Mouse (Mus musculus): ENCODE results near the gene Emilin3. TPM values are rescaled to one million over a fixed set of nuclear protein-coding genes. Genes with fewer than 3 reads are reported as not detected.

Gene Emilin3
- total RNA-seq, 1 experiment from 2014 or later = not detected

DNA sequence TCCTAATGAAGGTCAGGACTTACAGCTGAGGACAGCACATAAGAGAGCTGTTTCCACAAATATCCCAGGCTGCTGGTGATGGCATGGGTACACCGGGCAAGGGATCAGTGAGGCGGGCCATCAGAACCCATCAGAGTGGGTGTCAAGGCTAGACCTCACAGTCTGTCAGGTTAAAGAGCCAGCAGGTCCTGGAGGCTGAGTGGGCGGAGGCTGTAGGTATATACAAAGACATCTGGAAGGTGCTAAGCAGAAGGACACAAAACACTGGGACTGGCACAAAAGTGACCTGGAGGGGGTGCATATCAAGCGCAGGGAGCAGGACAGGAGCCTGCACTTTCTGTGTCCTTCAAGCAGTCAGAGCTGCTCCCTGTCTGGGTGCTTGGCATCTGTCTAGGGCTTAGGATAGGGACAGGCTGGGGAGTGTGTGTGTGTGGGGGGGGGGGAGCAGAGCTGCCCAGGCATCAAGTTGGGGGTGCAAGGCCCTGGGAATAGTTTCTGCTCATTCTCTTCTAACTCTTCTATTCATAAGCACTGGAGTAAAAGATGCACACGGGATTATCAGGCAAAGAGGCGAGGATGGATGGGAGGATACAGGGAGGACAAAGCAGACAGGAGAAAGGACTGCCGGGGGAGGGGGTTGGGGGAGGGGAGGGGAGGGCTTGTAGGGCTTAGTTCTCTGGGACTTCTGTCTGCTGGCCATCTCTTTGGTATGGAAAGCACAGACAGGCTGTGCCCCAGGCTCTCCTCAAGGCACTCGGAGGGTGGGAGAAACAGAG, 6.2 kb upstream of the Emilin3 start:
- no peak for ATAC-seq (ENCODE audit: extremely low read depth, insufficient number of reproducible peaks, low FRiP score, poor library complexity, severe bottlenecking)

DNA sequence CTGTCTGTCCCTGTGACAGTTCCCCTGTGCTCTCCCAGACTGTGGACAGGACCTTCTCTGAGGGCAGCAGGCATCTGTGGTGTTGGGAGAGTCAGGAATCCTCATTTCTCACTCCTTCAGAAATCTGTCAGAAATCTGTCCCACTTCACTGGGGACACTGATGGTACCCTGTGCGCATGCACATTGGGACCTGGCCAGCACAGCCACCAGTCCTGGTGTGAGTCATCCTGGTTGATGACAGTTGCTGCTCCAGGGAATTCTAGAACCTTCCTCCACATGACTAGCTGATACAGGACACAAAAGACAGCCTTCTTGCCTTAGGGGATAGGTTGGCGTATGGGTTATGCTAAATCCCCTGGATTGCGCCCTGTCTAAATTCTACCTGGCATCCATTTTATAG, 5.2 kb upstream of the Emilin3 start:
- ATAC-seq (ENCODE audit: extremely low read depth, insufficient number of reproducible peaks, low FRiP score, poor library complexity, severe bottlenecking) = no peak

GRCm38 (mm10) chr2:160916714-160917113, 4.6 kb upstream of the Emilin3 start:
- ATAC-seq (ENCODE audit: extremely low read depth, insufficient number of reproducible peaks, low FRiP score, poor library complexity, severe bottlenecking) = no peak

DNA sequence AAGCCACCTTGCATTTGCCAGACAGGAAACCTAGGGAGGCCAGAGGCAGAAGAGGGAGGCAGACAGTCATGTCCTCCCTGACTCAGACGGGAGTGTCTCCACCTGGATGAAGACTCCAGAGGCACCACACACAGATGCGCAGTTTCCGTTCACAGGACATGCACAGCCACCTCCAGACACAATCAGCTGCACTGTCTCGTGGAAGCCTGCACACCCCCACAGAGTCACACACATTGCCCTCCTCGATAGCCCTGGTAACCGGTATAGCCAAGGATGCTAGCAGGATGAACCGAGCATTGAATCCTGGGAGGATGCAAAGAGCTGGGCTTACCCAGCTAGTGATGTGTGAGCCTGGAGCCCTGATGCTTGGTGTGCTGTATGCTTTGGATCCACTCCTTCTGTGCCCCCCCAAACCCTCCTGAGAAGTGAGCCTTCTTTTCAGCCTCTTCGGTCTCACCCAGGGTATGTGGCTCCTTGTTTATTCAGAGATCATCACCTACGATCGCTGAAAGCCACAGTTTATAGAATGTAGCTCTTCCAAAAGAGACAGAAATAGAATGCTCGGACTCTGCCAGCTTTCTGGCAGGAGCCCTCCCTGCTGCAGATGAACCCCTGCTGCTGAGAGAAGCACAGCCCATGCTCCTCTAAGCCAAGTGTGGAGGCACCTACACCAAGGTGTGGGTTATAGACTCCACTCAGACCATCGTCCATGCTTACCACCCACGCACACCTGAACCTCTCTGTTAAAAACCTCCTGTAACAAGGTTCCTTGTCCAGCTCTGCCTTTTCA, 3.9 kb upstream of the Emilin3 start:
- no peak for ATAC-seq (ENCODE audit: extremely low read depth, insufficient number of reproducible peaks, low FRiP score, poor library complexity, severe bottlenecking)

- no peak for ATAC-seq (ENCODE audit: extremely low read depth, insufficient number of reproducible peaks, low FRiP score, poor library complexity, severe bottlenecking)
These were observed 2.5 kb upstream of the Emilin3 start for GRCm38 (mm10) chr2:160914656-160915055.

DNA sequence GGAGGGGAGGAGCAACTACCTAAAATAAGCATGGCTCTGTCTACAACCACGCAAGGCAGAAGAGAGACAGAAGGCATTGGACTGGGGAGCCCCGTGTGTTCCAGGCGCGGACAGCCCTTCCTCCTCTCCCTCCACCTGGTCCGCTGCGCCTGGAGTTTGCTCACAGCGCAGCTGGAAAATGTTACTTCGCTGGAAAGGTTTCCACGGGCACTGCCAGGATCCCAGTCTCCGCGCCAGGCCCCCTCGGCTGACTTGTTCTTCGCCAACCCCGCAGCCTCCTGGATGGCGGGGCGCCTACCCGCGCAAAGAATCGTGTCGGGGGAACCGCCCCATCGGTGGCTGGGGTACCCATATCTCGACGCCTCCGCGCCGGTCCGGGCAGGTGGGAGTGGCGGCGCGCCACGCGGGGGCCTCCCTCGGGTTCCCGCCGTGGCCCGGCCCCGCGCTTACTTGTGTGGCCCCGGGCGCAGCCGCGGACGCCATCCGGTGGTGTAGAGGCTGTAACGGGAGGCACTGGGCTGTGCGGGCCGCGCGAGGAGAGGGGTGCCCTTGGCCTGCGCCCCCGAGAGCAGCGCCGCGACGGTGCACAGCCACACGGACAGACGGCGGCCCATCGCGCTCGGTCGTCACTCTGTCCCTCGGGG, 448 bp downstream of the Emilin3 start:
- no peak for ATAC-seq (ENCODE audit: extremely low read depth, insufficient number of reproducible peaks, low FRiP score, poor library complexity, severe bottlenecking)

DNA sequence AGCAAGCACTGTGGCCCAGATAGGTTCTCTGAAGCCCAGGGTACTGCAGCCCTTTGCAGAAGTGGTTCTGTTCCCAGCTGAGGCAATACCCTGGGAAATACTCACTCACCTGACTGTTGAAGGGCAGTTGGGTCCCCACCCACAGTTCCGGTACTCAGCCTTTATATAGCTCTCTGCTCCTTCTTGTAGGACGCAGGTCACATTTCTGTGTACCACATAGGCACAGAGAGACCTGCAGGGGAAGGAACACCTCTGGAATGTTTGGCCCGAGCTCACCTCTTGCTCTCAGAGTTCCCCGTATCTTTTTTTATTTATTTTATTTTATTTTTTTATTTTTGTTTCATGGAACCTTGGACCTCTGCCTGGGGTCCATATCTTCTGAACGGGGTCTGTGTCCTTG, 1.5 kb downstream of the Emilin3 start:
- no peak for ATAC-seq (ENCODE audit: extremely low read depth, insufficient number of reproducible peaks, low FRiP score, poor library complexity, severe bottlenecking)

GRCm38 (mm10) chr2:160908607-160909006, 3.5 kb downstream of the Emilin3 start:
- no peak for ATAC-seq (ENCODE audit: extremely low read depth, insufficient number of reproducible peaks, low FRiP score, poor library complexity, severe bottlenecking)

GRCm38 (mm10) chr2:160906101-160906500, 6.0 kb downstream of the Emilin3 start:
- ATAC-seq (ENCODE audit: extremely low read depth, insufficient number of reproducible peaks, low FRiP score, poor library complexity, severe bottlenecking) = no peak

GRCm38 (mm10) chr2:160905301-160905700, 6.8 kb downstream of the Emilin3 start:
- no peak for ATAC-seq (ENCODE audit: extremely low read depth, insufficient number of reproducible peaks, low FRiP score, poor library complexity, severe bottlenecking)

DNA sequence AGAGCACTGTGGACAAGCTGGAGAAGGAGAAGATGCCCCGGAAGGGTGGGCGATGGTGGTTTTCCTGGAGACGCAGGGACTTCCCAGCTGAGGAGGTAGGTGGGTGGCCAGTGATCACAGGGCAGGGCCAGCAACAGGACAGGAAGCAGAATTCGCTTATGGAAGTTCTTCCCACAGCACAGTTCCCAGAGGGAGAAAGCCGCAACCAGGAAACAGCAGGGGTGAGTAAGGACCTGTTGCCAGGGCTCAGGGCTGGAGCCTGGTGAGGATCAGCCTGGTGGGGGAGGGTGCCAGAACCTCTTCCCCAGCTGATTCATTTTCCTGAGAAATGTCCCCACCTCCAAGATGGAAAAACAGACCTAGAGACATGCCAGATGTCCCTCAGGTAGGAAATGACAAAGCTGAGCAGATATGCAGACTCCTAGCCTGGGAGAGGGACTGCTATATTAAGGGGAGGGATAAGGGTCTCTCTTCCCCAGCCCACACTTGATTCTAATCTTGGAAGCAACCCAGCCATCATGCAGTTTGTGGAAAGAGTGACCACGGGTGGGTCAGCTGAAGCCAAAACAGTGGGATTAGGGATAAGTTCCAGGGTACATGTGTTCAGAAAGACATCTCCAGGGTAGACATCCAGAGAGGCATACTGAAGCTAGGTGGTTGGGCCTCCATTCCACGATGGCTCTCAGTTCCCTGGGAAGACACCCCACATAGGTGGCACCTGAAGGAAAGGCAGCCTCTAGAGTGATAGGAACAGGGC, 10.3 kb downstream of the Emilin3 start:
- no peak for ATAC-seq (ENCODE audit: extremely low read depth, insufficient number of reproducible peaks, low FRiP score, poor library complexity, severe bottlenecking)

GRCm38 (mm10) chr2:160891697-160892096, 20.4 kb downstream of the Emilin3 start:
- no peak for ATAC-seq (ENCODE audit: extremely low read depth, insufficient number of reproducible peaks, low FRiP score, poor library complexity, severe bottlenecking)

DNA sequence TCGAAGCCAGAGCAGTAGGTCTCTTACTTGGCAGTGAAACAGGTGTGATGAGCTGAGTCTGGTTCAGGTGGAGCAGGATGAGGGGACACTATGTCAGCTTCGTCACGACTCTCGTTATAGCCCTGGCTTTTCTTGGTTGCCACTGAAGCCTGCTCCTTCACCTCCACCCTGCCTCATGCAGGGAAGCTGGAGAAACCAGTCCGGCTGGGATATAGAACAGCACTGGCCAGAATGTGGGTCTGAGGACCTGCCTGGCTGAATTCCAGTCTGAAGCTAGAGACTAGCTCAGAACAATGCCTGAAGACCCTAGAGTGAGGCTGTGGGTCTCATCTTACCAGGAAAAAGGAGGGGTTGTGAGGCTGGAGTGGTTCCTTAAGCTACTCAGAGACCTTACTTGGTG, 21.1 kb downstream of the Emilin3 start:
- no peak for ATAC-seq (ENCODE audit: extremely low read depth, insufficient number of reproducible peaks, low FRiP score, poor library complexity, severe bottlenecking)

DNA sequence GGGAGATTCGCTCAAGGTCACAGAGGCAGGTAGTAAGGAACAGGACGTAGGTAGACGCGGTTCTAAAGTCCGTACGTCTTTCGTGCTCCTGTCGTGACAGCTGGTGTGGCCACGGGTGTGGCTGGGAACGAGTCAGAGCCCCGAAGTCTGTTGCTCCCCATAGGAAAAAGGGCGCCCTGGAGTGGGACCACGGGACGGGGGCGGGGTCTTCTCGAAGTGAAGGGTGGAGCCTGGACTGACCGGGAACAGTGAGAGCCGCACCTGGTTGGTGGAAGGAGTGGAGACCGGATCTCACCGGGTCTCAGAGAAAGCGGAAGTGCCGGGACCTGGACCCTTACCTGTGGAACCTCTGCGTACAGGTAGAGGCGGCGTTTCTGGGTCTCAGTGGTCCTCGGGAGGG, 24.3 kb downstream of the Emilin3 start:
- no peak for ATAC-seq (ENCODE audit: extremely low read depth, insufficient number of reproducible peaks, low FRiP score, poor library complexity, severe bottlenecking)

- ATAC-seq (ENCODE audit: extremely low read depth, insufficient number of reproducible peaks, low FRiP score, poor library complexity, severe bottlenecking) = peak; percentile 77
These were observed 24.8 kb downstream of the Emilin3 start for GRCm38 (mm10) chr2:160887284-160887683.

GRCm38 (mm10) chr2:160886221-160886620, 25.9 kb downstream of the Emilin3 start:
- ATAC-seq (ENCODE audit: extremely low read depth, insufficient number of reproducible peaks, low FRiP score, poor library complexity, severe bottlenecking) = no peak

GRCm38 (mm10) chr2:160884830-160885229, 27.3 kb downstream of the Emilin3 start:
- no peak for ATAC-seq (ENCODE audit: extremely low read depth, insufficient number of reproducible peaks, low FRiP score, poor library complexity, severe bottlenecking)

GRCm38 (mm10) chr2:160883912-160884311, 28.2 kb downstream of the Emilin3 start:
- ATAC-seq (ENCODE audit: extremely low read depth, insufficient number of reproducible peaks, low FRiP score, poor library complexity, severe bottlenecking) = no peak

GRCm38 (mm10) chr2:160882436-160882835, 29.7 kb downstream of the Emilin3 start:
- no peak for ATAC-seq (ENCODE audit: extremely low read depth, insufficient number of reproducible peaks, low FRiP score, poor library complexity, severe bottlenecking)
